In genomic region chr3:21936262-21936603, GRCm38 (mm10) we compare ENCODE assay signal across 8 mouse cellular contexts.
DNase-seq lines count a peak whose midpoint lies in the region; ATAC-seq and TF ChIP-seq lines count a peak whose summit lies in the region.

No protein-coding gene starts in this region.

- peaks cover 18% of the 10 kb centered on the region for H3K4me1 ChIP-seq in lung, adult 2 months (ENCODE audit: control insufficient read depth, insufficient read depth, low read length)
- peaks cover 44% of the 10 kb centered on the region for H3K4me1 ChIP-seq in embryonic facial prominence, embryonic 13.5 days
- H3K4me1 ChIP-seq in limb, embryonic 11.5 days (ENCODE audit: control insufficient read depth, insufficient read depth, low read length) = peaks cover 19% of the 10 kb centered on the region
- H3K4me1 ChIP-seq in neural tube, embryonic 13.5 days (replicated peaks) = peaks cover 44% of the 10 kb centered on the region

- no peak for DNase-seq in lung, adult 2 months
- DNase-seq in lung, postnatal 36 days = no peak
- no peak for DNase-seq in limb, embryonic 11.5 days (ENCODE audit: low spot score)
- no peak for DNase-seq in layer of hippocampus, postnatal 36 days
- DNase-seq in ovary, postnatal 10 days (ENCODE audit: low spot score) = no peak
- no peak for DNase-seq in kidney, adult 9 months

- H3K9ac ChIP-seq in embryonic facial prominence, embryonic 13.5 days = no peak overlapping the region
- no peak overlapping the region for H3K9ac ChIP-seq in limb, embryonic 11.5 days (ENCODE audit: low read length)
- H3K9ac ChIP-seq in neural tube, embryonic 13.5 days = peak overlapping the region; percentile 51; the same call in 1 of the 2 replicates

- no peaks in the 10 kb centered on the region for H3K36me3 ChIP-seq in embryonic facial prominence, embryonic 13.5 days
- no peaks in the 10 kb centered on the region for H3K36me3 ChIP-seq in limb, embryonic 11.5 days (ENCODE audit: control insufficient read depth, insufficient read depth, low read length)
- H3K36me3 ChIP-seq in neural tube, embryonic 13.5 days = no peaks in the 10 kb centered on the region

- no peak; the same call in 1 of the 2 replicates for ATAC-seq in embryonic facial prominence, embryonic 13.5 days (ENCODE audit: insufficient number of reproducible peaks, insufficient read depth, low FRiP score, low TSS enrichment, low read depth)
- ATAC-seq in limb, embryonic 11.5 days (ENCODE audit: insufficient number of reproducible peaks, low FRiP score, low TSS enrichment, low read depth) = no peak
- no peak for ATAC-seq in neural tube, embryonic 13.5 days (ENCODE audit: low read depth)

- WGBS in lung, adult 2 months = 19% methylated on average over 8 of the region's 8 CpGs
- 5% methylated on average over 8 of the region's 8 CpGs for WGBS in embryonic facial prominence, embryonic 13.5 days
- 3% methylated on average over 8 of the region's 8 CpGs for WGBS in limb, embryonic 11.5 days
- WGBS in neural tube, embryonic 13.5 days = 8% methylated on average over 8 of the region's 8 CpGs

- peak overlapping the region; percentile 89 for H3K27ac ChIP-seq in embryonic facial prominence, embryonic 13.5 days
- H3K27ac ChIP-seq in limb, embryonic 11.5 days (replicated peaks; ENCODE audit: low read depth, low read length) = 0 out of 2 replicates have a peak overlapping the region, but pooled peaks have one; percentile 57
- H3K27ac ChIP-seq in neural tube, embryonic 13.5 days (replicated peaks) = peak overlapping the region; percentile 94

- TF ChIP-seq CTCF in lung, adult 2 months (IDR thresholded peaks at IDR 0.05; ENCODE audit: insufficient read depth, low read length) = no peak

- TF ChIP-seq POLR2A in lung, adult 2 months (IDR thresholded peaks at IDR 0.05; ENCODE audit: borderline replicate concordance, extremely low read depth, low read depth, low read length) = no peak

- peak overlapping the region; percentile 43 for H3K4me3 ChIP-seq in lung, adult 2 months (replicated peaks; ENCODE audit: extremely low read depth, low read depth, low read length)
- H3K4me3 ChIP-seq in embryonic facial prominence, embryonic 13.5 days = peak overlapping the region; percentile 42
- no peak overlapping the region for H3K4me3 ChIP-seq in limb, embryonic 11.5 days (ENCODE audit: low read depth, low read length)
- H3K4me3 ChIP-seq in neural tube, embryonic 13.5 days = peak overlapping the region; percentile 31

- H3K27me3 ChIP-seq in embryonic facial prominence, embryonic 13.5 days = no peaks in the 10 kb centered on the region
- no peaks in the 10 kb centered on the region for H3K27me3 ChIP-seq in limb, embryonic 11.5 days (ENCODE audit: control insufficient read depth, insufficient read depth, low read length)
- H3K27me3 ChIP-seq in neural tube, embryonic 13.5 days = no peaks in the 10 kb centered on the region

- no peaks in the 10 kb centered on the region for H3K9me3 ChIP-seq in embryonic facial prominence, embryonic 13.5 days
- H3K9me3 ChIP-seq in limb, embryonic 11.5 days (ENCODE audit: control insufficient read depth, low read length) = no peaks in the 10 kb centered on the region
- no peaks in the 10 kb centered on the region for H3K9me3 ChIP-seq in neural tube, embryonic 13.5 days

- peak overlapping the region; percentile 62 for H3K4me2 ChIP-seq in embryonic facial prominence, embryonic 13.5 days
- peak overlapping the region; percentile 27; the same call in 1 of the 2 replicates for H3K4me2 ChIP-seq in limb, embryonic 11.5 days (ENCODE audit: low read depth, severe bottlenecking)
- peak overlapping the region; percentile 56 for H3K4me2 ChIP-seq in neural tube, embryonic 13.5 days
